Mouse (Mus musculus) E14TG2a.4 (cell line): ENCODE results near the gene Scarb1.

Experiments
- H3K27me3 ChIP-seq: 2 replicates; pipeline ENCODE4 v1.6.1; 2014; ENCODE audit warnings: low read length, control low read depth; ENCODE audit not compliant: insufficient read depth
- H3K36me3 ChIP-seq: 2 replicates; pipeline ENCODE4 v1.6.1; 2014; ENCODE audit warnings: low read length, control low read depth; ENCODE audit not compliant: insufficient read depth
- H3K4me1 ChIP-seq: replicated peaks from 2 replicates; pipeline ENCODE4 v1.6.1; 2014; ENCODE audit warnings: low read depth, low read length, control low read depth
- H3K4me3 ChIP-seq: replicated peaks from 2 replicates; pipeline ENCODE4 v1.5.1; 2014; ENCODE audit warnings: mild to moderate bottlenecking, low read length
- H3K9me3 ChIP-seq: 2 replicates; pipeline ENCODE4 v1.6.1; 2014; ENCODE audit warnings: low read length, control low read depth
- CTCF ChIP-seq: conservative IDR thresholded peaks from 2 replicates; pipeline ENCODE4 v1.5.1; 2014; ENCODE audit warnings: low read length
- NANOG ChIP-seq: IDR thresholded peaks from 2 replicates; pipeline ENCODE4 v1.6.1; 2014; ENCODE audit warnings: borderline replicate concordance, low read length, mixed read lengths
- POU5F1 ChIP-seq: IDR thresholded peaks from 2 replicates; pipeline ENCODE4 v1.6.1; 2014; ENCODE audit warnings: low read length, borderline replicate concordance

The Scarb1 gene

DNA sequence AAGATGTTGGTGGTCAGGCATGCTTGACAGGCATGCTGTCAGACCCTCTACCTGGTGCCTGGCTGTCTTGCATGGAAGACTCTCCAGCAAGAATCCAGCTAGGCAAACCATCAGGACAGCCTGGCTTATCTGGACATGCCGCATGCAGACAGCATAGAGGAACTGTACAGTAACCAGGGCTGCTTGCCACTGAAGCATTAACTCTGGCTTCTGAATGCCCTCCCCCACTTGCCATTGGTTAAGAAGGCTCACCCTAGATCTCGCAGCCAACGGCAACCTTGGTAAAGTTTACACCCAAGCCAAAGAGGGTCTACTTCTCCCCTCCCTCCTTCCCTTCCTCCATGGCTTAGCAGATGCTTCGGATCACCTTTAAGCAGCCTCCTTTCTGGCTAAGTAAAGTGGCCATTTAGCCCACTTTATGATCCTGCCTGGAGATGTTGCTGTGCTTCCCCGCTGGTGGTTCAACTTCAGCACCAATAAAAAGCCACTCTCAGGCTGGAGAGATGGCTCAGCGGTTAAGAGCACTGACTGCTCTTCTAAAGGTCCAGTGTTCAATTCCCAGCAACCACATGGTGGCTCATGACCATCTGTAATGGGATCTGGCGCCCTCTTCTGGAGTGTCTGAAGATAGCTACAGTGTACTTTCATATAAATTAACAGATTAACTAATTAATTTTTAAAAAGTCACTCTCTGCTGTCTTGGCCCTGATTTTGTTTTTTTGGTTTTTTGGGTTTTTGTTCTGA is 30.2 kb upstream of the Scarb1 start:
- Histone ChIP-seq H3K4me3 (no peak overlapping the region), H3K36me3 (no peaks in the 10 kb centered on the region), H3K4me1 (peaks cover 8% of the 10 kb centered on the region; the same call in 1 of the 2 replicates), H3K9me3 (peaks cover 23% of the 10 kb centered on the region), H3K27me3 (no peaks in the 10 kb centered on the region)
- TF ChIP-seq CTCF, result peak; percentile 51
- TF ChIP-seq NANOG, result no peak

DNA sequence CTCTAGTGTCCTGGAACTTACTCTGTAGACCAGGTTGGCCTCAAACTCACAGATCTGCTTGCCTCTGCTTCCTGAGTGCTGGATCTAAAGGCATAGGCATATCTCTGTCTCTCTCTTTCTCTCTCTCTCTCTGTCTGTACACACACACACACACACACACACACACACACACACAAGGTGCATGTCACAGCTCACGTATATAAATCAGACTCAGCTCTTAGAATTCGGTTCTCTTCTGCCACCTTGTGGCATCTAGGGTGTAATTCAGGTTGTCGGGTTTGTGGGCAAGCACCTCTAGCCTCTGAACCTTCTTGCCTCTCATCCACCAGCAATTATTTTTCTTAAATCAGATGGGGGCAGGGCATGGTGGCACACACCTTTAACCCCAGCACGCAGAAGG is 27.7 kb upstream of the Scarb1 start:
- H3K27me3 ChIP-seq, result no peaks in the 10 kb centered on the region; the same call in 1 of the 2 replicates
- no peak overlapping the region for H3K4me3 ChIP-seq
- TF ChIP-seq POU5F1 (no peak), CTCF (peak; percentile 57), NANOG (no peak)
- H3K4me1 ChIP-seq, result peaks cover 8% of the 10 kb centered on the region; the same call in 1 of the 2 replicates
- no peaks in the 10 kb centered on the region for H3K36me3 ChIP-seq
- H3K9me3 ChIP-seq, result peaks cover 9% of the 10 kb centered on the region

DNA sequence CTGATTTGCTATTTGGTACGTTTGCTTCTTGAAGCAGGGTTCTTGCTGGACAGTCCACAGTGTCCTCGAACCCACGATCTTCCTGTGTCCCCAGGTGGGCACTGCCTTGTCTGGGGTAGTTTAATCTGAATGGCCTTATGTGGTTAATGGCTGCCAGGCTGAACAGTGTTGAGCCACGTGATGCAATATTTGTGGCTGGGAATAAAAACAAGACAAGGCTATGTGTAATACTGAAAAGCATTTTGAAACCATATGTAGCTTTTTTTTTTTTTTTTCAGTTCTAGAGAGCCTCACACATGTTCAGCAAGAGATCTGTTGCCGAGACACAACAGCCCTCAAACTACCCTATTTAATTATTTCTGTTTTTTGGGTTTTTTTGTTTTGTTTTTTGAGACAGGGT is 27.3 kb upstream of the Scarb1 start:
- TF ChIP-seq NANOG (no peak), POU5F1 (no peak), CTCF (no peak)
- H3K4me3 ChIP-seq, result no peak overlapping the region
- peaks cover 5% of the 10 kb centered on the region; the same call in 1 of the 2 replicates for H3K9me3 ChIP-seq
- H3K27me3 ChIP-seq, result no peaks in the 10 kb centered on the region; the same call in 1 of the 2 replicates
- H3K4me1 ChIP-seq, result peaks cover 8% of the 10 kb centered on the region; the same call in 1 of the 2 replicates
- no peaks in the 10 kb centered on the region for H3K36me3 ChIP-seq

DNA sequence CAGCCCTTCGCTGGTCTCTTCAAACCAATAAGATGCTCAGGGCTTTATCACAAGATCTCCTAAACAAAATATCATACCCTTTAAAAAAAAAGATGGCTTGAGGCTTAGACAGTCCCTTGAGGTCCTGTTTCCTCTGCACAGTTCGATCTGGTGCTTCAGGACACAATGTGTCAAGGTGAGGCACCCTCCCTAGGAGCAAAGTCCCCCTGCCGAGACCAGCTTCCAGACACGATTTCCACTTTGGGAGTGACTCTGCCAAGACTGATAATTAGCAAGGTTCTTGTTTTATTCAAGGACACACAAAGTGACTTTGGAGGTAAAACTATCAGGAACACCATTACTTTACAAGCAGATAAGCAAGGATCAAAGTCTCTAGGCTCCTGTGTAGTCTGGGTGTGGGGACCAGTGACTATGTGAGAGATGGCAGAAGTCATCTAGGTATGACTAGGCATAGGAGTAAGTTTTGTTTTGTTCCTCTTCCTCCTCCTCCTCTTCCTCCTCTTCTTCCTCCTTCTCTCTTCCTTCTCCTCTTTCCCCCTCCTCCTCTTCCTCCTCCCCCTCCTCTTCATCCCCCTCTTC is 24.0 kb upstream of the Scarb1 start:
- TF ChIP-seq CTCF (no peak), NANOG (no peak), POU5F1 (no peak)

DNA sequence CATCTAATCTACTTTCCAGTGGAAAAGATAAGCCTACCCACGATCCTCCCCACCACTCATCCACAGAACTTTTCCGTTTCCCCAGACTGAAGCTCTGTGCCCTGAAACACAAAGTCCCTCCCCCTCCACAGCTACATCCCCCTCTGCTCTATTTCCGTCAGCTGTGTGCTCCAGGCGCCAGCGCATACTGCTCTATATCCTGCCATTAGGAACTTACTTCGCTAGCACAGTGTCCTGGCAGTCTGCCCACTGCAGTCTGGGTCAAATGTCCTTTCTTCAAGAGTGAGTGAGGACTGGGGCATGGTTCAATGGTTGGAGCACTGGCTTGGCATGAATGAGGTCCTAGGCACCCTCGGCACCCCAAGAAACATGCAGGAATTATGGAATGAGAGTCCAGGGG is 23.0 kb upstream of the Scarb1 start:
- Histone ChIP-seq H3K9me3 (0 out of 2 replicates have a peak, but pooled peaks cover 4% of the 10 kb centered on the region), H3K27me3 (no peaks in the 10 kb centered on the region; the same call in 1 of the 2 replicates), H3K4me1 (peaks cover 6% of the 10 kb centered on the region; the same call in 1 of the 2 replicates), H3K4me3 (no peak overlapping the region), H3K36me3 (no peaks in the 10 kb centered on the region)
- TF ChIP-seq NANOG (no peak), CTCF (no peak), POU5F1 (no peak)

More for the DNA sequence above, 24.0 kb upstream of the Scarb1 start:
- no peak overlapping the region for H3K4me3 ChIP-seq
- H3K27me3 ChIP-seq, result no peaks in the 10 kb centered on the region; the same call in 1 of the 2 replicates
- H3K9me3 ChIP-seq, result 0 out of 2 replicates have a peak, but pooled peaks cover 4% of the 10 kb centered on the region
- H3K36me3 ChIP-seq, result no peaks in the 10 kb centered on the region
- H3K4me1 ChIP-seq, result peaks cover 6% of the 10 kb centered on the region; the same call in 1 of the 2 replicates

DNA sequence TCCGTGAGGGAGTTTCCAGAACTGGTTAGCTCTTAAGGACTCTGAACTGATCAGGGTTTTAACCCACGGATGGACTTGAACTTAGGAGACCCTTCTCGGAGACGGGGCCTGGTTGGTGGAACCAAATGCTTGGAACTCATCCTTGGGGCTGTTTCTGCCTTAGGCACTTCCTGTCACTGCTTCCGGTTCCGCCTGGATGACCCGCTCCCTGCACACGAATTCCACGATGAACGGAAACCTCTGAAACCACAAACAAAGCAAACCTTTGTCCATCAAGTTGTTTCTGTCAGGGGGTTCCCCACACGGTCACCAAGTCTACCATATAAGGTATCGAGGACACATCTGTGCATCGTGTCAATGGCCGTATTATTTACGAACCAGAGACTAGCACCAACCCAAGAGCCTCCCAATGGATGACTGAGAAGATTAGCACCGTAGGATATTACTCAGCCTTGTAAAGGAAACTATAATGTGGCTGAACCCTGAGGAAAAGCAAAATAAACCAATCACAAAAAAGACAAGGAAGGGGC is 20.2 kb upstream of the Scarb1 start:
- H3K36me3 ChIP-seq, result no peaks in the 10 kb centered on the region
- TF ChIP-seq CTCF (no peak), NANOG (no peak), POU5F1 (no peak)
- H3K4me3 ChIP-seq, result no peak overlapping the region
- no peaks in the 10 kb centered on the region; the same call in 1 of the 2 replicates for H3K27me3 ChIP-seq
- peaks cover 9% of the 10 kb centered on the region; the same call in 1 of the 2 replicates for H3K9me3 ChIP-seq
- peaks cover 7% of the 10 kb centered on the region; the same call in 1 of the 2 replicates for H3K4me1 ChIP-seq

DNA sequence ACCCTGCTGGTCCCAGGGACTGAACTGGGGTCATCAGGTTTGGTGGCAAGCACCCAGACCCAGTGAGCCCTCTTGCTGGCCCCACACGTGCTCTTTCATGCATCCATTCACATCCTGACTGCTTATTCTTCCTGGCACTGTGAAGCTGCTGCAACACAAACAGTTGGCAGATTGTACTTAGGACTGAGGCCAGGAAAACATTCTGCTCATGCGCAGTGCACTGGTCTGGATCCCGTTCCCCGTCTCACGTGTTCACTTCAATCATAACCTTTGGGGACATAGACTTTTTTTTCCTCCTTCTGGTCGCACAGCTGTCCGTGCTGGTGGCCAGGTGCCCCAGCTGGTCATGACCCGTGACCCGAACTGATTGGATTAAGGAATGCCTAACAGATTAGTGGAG is 19.7 kb upstream of the Scarb1 start:
- H3K27me3 ChIP-seq, result no peaks in the 10 kb centered on the region
- no peak for TF ChIP-seq POU5F1
- TF ChIP-seq CTCF, result no peak
- no peak for TF ChIP-seq NANOG
- peaks cover 9% of the 10 kb centered on the region; the same call in 1 of the 2 replicates for H3K9me3 ChIP-seq
- no peak overlapping the region for H3K4me3 ChIP-seq
- peaks cover 10% of the 10 kb centered on the region; the same call in 1 of the 2 replicates for H3K4me1 ChIP-seq
- H3K36me3 ChIP-seq, result no peaks in the 10 kb centered on the region

DNA sequence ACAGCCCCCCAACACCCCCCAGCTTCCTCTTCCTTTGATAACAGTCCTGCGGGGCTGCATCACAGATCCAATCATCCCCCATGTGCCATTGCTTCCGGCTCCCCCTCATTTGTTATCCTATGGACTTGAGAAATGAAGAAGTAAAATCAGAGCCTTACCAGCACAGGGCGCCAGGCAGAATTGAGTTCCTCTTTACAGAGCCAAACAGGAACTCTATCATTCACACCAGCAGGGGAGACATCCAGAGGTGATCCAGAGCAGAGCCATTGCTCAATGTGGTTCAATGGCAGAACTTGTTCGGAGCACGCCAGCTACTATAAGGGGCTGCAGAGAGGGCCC is 17.3 kb upstream of the Scarb1 start:
- no peak for TF ChIP-seq NANOG
- no peak for TF ChIP-seq POU5F1
- no peak for TF ChIP-seq CTCF
- Histone ChIP-seq H3K36me3 (no peaks in the 10 kb centered on the region), H3K27me3 (no peaks in the 10 kb centered on the region), H3K4me3 (no peak overlapping the region), H3K9me3 (peaks cover 5% of the 10 kb centered on the region; the same call in 1 of the 2 replicates), H3K4me1 (peaks cover 24% of the 10 kb centered on the region)
